Mouse (Mus musculus): ENCODE results near the gene Bmi1. TPM values are rescaled to one million over a fixed set of nuclear protein-coding genes. Genes with fewer than 3 reads are reported as not detected.

Bmi1 gene
- total RNA-seq, 2 experiments from 2014 or later: 26.6 to 32.1 TPM

DNA sequence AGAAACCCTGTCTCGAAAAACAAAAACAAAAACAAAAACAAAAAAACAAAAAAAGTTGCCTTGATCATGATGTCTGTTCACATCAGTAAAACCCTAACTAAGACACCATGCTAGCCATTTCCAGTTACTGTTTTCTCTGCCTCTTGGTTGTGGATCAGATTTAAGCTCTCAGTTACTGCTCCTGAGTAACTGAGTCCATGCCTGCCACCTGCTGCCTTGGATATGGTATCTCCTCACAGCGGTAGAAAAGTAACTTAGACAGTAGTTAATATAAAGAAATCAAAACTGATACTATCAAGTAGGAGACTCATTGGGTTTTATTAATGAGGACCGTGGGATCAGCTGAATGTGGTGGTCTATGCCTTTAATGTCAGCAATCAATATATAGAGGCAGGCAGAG is 37.5 kb downstream of the Bmi1 start:
- no peak for ATAC-seq (replicated peaks; ENCODE audit: poor library complexity, severe bottlenecking)

DNA sequence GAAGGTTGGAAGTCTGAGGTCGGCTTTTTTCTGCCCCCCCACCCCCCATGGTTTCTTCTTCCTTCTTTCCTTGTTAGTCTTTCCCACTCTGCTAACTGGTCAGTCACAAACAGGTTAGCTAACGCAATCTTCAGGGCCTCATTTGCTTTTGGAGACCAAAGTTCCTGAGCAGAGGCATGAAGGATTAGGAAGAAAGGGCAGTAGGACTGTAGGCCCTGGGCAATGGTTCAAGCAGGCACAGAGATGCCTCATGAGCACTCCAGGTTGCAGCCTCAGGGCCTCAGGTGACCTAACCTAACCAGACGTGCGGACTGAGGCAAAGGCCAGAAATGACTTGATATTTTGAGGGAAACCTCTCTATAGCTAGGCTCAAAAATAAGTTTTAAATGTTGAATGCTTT is 41.7 kb downstream of the Bmi1 start:
- no peak for ATAC-seq (replicated peaks; ENCODE audit: poor library complexity, severe bottlenecking)

DNA sequence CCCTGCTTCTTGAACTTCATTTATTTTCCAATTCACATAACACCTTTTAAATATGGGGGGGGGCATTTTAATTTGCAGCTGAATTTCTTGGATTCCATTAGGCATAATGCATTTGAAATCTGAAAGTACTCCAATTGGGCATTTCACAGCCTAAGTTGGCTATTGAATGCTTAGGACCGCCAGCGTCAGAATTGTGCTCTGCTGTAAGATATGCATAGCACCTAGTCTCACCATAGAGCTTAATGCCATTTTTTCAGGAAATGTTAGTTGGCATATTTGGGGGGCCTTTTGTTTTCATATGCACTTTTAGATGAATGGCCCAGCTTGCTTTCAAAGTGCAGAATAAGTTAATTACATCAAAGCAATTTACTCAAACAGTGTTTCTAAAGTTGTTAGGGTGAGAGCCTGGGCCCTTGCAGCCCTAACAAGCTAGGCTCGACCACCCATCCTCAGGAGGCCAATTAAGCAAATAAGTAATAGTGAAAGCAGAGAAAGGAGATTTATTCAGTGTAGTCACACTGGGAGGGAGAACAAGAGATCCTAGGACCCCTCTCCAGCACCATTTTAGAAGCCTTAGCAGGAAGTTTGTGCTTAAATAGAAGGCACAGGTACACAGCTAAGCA is 45.5 kb downstream of the Bmi1 start:
- ATAC-seq (replicated peaks; ENCODE audit: poor library complexity, severe bottlenecking): no peak

DNA sequence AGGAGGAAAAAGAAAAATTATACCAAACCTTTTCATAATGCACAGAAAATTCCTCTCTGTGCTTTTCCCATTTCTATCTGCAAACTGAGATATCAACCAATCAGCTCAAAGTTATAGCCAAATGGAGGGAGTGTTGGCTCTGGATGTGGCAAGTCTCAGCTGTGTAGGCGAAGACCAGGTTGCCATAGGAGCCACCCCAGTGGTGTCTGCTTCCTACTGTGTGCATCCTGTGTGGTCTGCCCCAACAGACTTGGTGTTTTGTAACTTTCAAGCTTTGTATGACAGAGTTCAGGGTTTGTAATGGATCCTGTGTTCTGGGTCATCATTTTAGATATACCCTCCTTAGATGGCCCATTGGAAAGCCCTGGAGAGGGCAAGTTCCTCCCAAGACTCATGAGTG is 47.6 kb downstream of the Bmi1 start:
- peak; percentile 99 for ATAC-seq (replicated peaks; ENCODE audit: poor library complexity, severe bottlenecking)

DNA sequence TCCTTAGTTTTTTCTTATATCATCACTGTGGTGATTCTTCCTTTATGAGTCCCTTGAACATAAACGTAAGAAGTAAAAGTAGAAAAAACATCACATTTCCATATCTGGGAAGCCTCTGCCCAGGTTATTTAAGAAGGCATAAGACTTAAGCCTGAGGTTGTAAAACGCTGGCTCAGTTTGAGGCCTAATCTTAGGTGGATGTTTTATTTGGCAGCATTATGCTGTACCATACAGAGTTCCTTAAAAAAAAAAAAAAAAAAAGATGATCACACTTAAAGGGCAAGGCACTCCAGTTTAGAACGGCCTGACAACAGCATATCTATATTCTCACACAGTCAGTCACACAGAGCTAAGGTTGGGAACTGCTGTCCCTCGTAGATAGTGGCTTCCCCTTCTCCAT is 49.1 kb downstream of the Bmi1 start:
- no peak for ATAC-seq (replicated peaks; ENCODE audit: poor library complexity, severe bottlenecking)

DNA sequence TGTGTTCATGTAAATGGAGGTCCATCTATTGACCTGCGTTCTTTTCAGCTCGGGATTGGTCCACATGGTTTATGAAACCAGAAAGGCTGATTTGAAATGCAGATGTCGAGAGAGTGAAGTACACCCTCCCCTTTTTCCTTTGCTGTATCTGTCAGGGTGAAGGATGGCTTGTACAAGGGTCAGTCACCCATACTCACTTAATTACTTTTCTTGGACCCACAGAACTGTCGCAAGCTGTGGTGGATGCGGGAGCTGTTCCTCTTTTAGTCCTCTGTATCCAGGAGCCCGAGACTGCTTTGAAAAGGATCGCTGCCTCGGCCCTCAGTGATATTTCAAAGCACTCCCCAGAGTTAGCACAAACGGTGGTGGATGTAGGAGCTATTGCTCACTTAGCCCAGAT is 54.9 kb downstream of the Bmi1 start:
- no peak; the same call in 1 of the 2 replicates for ATAC-seq (replicated peaks; ENCODE audit: poor library complexity, severe bottlenecking)

DNA sequence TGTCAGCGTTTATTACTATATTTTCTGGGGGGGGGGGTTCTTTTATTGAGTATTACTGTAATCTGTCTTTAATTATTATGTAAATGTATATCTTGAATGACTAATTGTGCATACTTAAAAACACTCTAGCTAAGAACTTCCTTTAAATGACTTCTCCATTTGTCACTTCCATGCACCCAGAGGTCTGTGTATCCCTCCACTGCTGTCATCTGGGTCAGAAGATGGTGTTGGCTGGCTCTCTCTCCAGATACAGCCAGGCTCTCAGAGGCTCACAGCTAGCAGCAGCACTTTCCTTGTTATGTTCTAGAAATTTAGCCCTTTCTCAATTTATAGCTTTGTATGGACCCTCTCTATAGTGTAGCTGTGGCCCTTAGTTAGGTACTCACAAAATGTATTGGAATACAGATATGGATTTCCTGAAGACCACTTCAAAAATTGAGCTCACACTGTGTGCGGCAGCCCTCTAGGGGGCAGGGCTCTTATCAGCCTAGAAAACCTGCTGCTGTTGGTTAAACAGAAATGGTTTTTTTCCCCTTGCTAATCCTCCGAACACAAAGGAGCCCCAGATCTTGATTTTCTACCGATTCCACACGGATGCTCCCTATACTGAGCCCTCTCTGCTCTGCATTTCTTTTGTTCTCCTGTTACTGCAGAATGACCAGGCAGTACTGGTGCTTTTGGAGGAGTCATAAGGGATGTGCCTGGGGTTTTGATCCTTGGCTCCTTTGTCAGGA is 57.7 kb downstream of the Bmi1 start:
- peak; percentile 66 for ATAC-seq (replicated peaks; ENCODE audit: poor library complexity, severe bottlenecking)

Other genes with a start within 250 kb of the Bmi1 start
- 107 and 136 TPM in 2 replicates for gene Commd3, start 4.6 kb upstream of the Bmi1 start, total RNA-seq (2014; fragmentation: Nextera tagmentation)
- 205 and 217 TPM in 2 replicates for gene Commd3, start 4.6 kb upstream of the Bmi1 start, total RNA-seq (2017)
- gene Spag6, start 17.0 kb downstream of the Bmi1 start, total RNA-seq (2014; fragmentation: Nextera tagmentation): not detected in 2 replicates
- not detected in 2 replicates for gene Spag6, start 17.0 kb downstream of the Bmi1 start, total RNA-seq (2017)

Data from granulocyte monocyte progenitor cell, adult 5-6 weeks (primary cell).